Mouse (Mus musculus) forebrain, embryonic 15.5 days (tissue): Measurements from ENCODE around the gene Gmpr2. TPM values are rescaled to one million over a fixed set of nuclear protein-coding genes. Genes with fewer than 3 reads are reported as not detected.

Experiments
- ATAC-seq: fragments of 200-750 bp; cut with Nextera tagmentation; replicated peaks from 2 replicates; pipeline ENCODE4 v1.8.0; 2017; ENCODE audit warnings: mild to moderate bottlenecking, moderate TSS enrichment, moderate library complexity
- H3K27ac ChIP-seq: fragments of 300-500 bp; sonication (generic); replicated peaks from 2 replicates; pipeline ENCODE4 v1.5.1; 2015; ENCODE audit warnings: mild to moderate bottlenecking, inconsistent platforms
- H3K27me3 ChIP-seq: fragments of 300-500 bp; sonication (generic); 2 replicates; pipeline ENCODE4 v1.6.1; 2015; ENCODE audit warnings: inconsistent platforms
- H3K36me3 ChIP-seq: fragments of 300-500 bp; sonication (generic); 2 replicates; pipeline ENCODE4 v1.6.1; 2015; ENCODE audit warnings: mild to moderate bottlenecking, inconsistent platforms
- H3K4me1 ChIP-seq: fragments of 300-500 bp; sonication (generic); 2 replicates; pipeline ENCODE4 v1.6.1; 2015; ENCODE audit warnings: inconsistent platforms
- H3K4me2 ChIP-seq: fragments of 300-500 bp; sonication (generic); replicated peaks from 2 replicates; pipeline ENCODE4 v1.6.1; 2015; ENCODE audit warnings: mild to moderate bottlenecking, inconsistent platforms
- H3K4me3 ChIP-seq: fragments of 300-500 bp; sonication (generic); 2 replicates; pipeline ENCODE4 v1.5.1; 2015; ENCODE audit warnings: mild to moderate bottlenecking, inconsistent platforms
- H3K9ac ChIP-seq: fragments of 300-500 bp; sonication (generic); replicated peaks from 2 replicates; pipeline ENCODE4 v1.6.1; 2015; ENCODE audit warnings: mild to moderate bottlenecking, inconsistent platforms
- H3K9me3 ChIP-seq: fragments of 300-500 bp; sonication (generic); 2 replicates; pipeline ENCODE4 v1.6.1; 2016; ENCODE audit warnings: inconsistent platforms
- WGBS: fragments of 180-500 bp; shearing (Covaris S2); methylation state at CpG from one replicate; pipeline ENCODE4 v1.1.7; 2015; ENCODE audit warnings: mixed read lengths; 5-methylcytosine and 5-hydroxymethylcytosine counted together
- polyA plus RNA-seq: library from polyadenylated mRNA; unstranded; fragments of >200 nt; fragmentation: Nextera tagmentation; extraction: Ambion mirVana; gene quantifications from 2 replicates; pipeline ENCODE4 v1.2.1, GENCODE M21; 2015

The Gmpr2 gene
- 56.7 and 62.2 TPM in 2 replicates for polyA plus RNA-seq

- peak within 1 kb of the TSS; percentile 83 for H3K4me2 ChIP-seq
- peaks cover 21% of the 10 kb centered on the region for H3K36me3 ChIP-seq
- H3K4me1 ChIP-seq: peaks cover 34% of the 10 kb centered on the region
- no peaks in the 10 kb centered on the region for H3K27me3 ChIP-seq
- H3K9me3 ChIP-seq: no peaks in the 10 kb centered on the region
- peak; percentile 99 for ATAC-seq
- H3K9ac ChIP-seq: peak within 1 kb of the TSS; percentile 70
- peak within 1 kb of the TSS; percentile 90 for H3K27ac ChIP-seq
- peak within 1 kb of the TSS; percentile 70 for H3K4me3 ChIP-seq
- WGBS: under 1% methylated on average over 38 of the region's 38 CpGs
These were observed at the start of gene Gmpr2, which contains the start of gene Nedd8 for GRCm38 (mm10) chr14:55671833-55672740. Gene Gmpr2, plus strand, starts transcription at chr14:55671941. Gene Nedd8, minus strand, starts transcription at chr14:55672124.

- Histone ChIP-seq H3K4me3 (no peak overlapping the region), H3K4me2 (no peak overlapping the region), H3K27ac (no peak overlapping the region), H3K27me3 (no peaks in the 10 kb centered on the region), H3K9me3 (no peaks in the 10 kb centered on the region), H3K36me3 (peaks cover 80% of the 10 kb centered on the region), H3K4me1 (no peaks in the 10 kb centered on the region), H3K9ac (no peak overlapping the region)
- no peak for ATAC-seq
- 92% methylated on average over 27 of the region's 27 CpGs for WGBS
These were observed 43.5 kb upstream of the Gmpr2 start for GRCm38 (mm10) chr14:55628077-55628827.

GRCm38 (mm10) chr14:55629312-55629711, 42.4 kb upstream of the Gmpr2 start:
- WGBS: 49% methylated on average over 5 of the region's 5 CpGs
- H3K27ac ChIP-seq: no peak overlapping the region
- H3K27me3 ChIP-seq: no peaks in the 10 kb centered on the region
- no peaks in the 10 kb centered on the region for H3K9me3 ChIP-seq
- peaks cover 84% of the 10 kb centered on the region for H3K36me3 ChIP-seq
- no peak overlapping the region for H3K9ac ChIP-seq
- H3K4me2 ChIP-seq: no peak overlapping the region
- no peak overlapping the region for H3K4me3 ChIP-seq
- H3K4me1 ChIP-seq: peaks cover 3% of the 10 kb centered on the region
- ATAC-seq: no peak

GRCm38 (mm10) chr14:55634874-55635522, 36.7 kb upstream of the Gmpr2 start:
- peak; percentile 85 for ATAC-seq
- 4% methylated on average over 23 of the region's 23 CpGs for WGBS
- peaks cover 17% of the 10 kb centered on the region for H3K4me1 ChIP-seq

GRCm38 (mm10) chr14:55635523-55636007, 36.2 kb upstream of the Gmpr2 start, which contains the start of gene Ipo4:
Gene Ipo4, minus strand, starts transcription at chr14:55635957.
- peak within 1 kb of the TSS; percentile 89 for H3K27ac ChIP-seq
- peak within 1 kb of the TSS; percentile 77 for H3K4me3 ChIP-seq
- peak within 1 kb of the TSS; percentile 80 for H3K9ac ChIP-seq
- H3K36me3 ChIP-seq: peaks cover 67% of the 10 kb centered on the region
- peaks cover 17% of the 10 kb centered on the region for H3K4me1 ChIP-seq
- peak within 1 kb of the TSS; percentile 91 for H3K4me2 ChIP-seq
- H3K9me3 ChIP-seq: no peaks in the 10 kb centered on the region
- WGBS: 1% methylated on average over 33 of the region's 33 CpGs
- no peaks in the 10 kb centered on the region for H3K27me3 ChIP-seq
- peak; percentile 93 for ATAC-seq

More at GRCm38 (mm10) chr14:55634874-55635522, 36.7 kb upstream of the Gmpr2 start:
- Histone ChIP-seq H3K9ac (peak overlapping the region; percentile 80), H3K27me3 (no peaks in the 10 kb centered on the region), H3K9me3 (no peaks in the 10 kb centered on the region), H3K27ac (peak overlapping the region; percentile 89), H3K4me2 (peak overlapping the region; percentile 91), H3K36me3 (peaks cover 67% of the 10 kb centered on the region), H3K4me3 (peak overlapping the region; percentile 77)

- Histone ChIP-seq H3K9me3 (no peaks in the 10 kb centered on the region), H3K27me3 (no peaks in the 10 kb centered on the region), H3K9ac (no peak within 1 kb of the TSS), H3K4me2 (no peak within 1 kb of the TSS), H3K4me1 (peaks cover 25% of the 10 kb centered on the region), H3K36me3 (peaks cover 56% of the 10 kb centered on the region), H3K4me3 (no peak within 1 kb of the TSS), H3K27ac (no peak within 1 kb of the TSS)
- WGBS: 94% methylated on average over 9 of the region's 9 CpGs
- ATAC-seq: no peak
These were observed 33.9 kb upstream of the Gmpr2 start, which contains the start of gene Gm49378 for GRCm38 (mm10) chr14:55637795-55638194. Gene Gm49378, minus strand, starts transcription at chr14:55637895.

- WGBS: 98% methylated on average over 14 of the region's 14 CpGs
- Histone ChIP-seq H3K4me1 (peaks cover 28% of the 10 kb centered on the region), H3K9ac (no peak overlapping the region), H3K4me3 (no peak overlapping the region), H3K27ac (no peak overlapping the region), H3K9me3 (no peaks in the 10 kb centered on the region), H3K4me2 (no peak overlapping the region), H3K27me3 (no peaks in the 10 kb centered on the region), H3K36me3 (peaks cover 47% of the 10 kb centered on the region)
- ATAC-seq: no peak
These were observed 30.9 kb upstream of the Gmpr2 start for GRCm38 (mm10) chr14:55640816-55641215.

GRCm38 (mm10) chr14:55641291-55641690, 30.4 kb upstream of the Gmpr2 start:
- Histone ChIP-seq H3K27me3 (no peaks in the 10 kb centered on the region), H3K27ac (no peak overlapping the region), H3K4me3 (no peak overlapping the region), H3K4me2 (no peak overlapping the region), H3K9ac (no peak overlapping the region), H3K4me1 (peaks cover 23% of the 10 kb centered on the region), H3K9me3 (no peaks in the 10 kb centered on the region), H3K36me3 (peaks cover 45% of the 10 kb centered on the region)
- 97% methylated on average over 13 of the region's 13 CpGs for WGBS
- no peak for ATAC-seq

GRCm38 (mm10) chr14:55642679-55643059, 29.1 kb upstream of the Gmpr2 start:
- Histone ChIP-seq H3K36me3 (peaks cover 34% of the 10 kb centered on the region), H3K9me3 (no peaks in the 10 kb centered on the region), H3K4me2 (peak overlapping the region; percentile 76), H3K27me3 (no peaks in the 10 kb centered on the region), H3K27ac (peak overlapping the region; percentile 94), H3K4me3 (peak overlapping the region; percentile 71), H3K9ac (peak overlapping the region; percentile 86), H3K4me1 (peaks cover 22% of the 10 kb centered on the region)
- peak; percentile 57 for ATAC-seq
- WGBS: 20% methylated on average over 8 of the region's 8 CpGs

- Histone ChIP-seq H3K27me3 (no peaks in the 10 kb centered on the region), H3K4me1 (peaks cover 22% of the 10 kb centered on the region), H3K9ac (peak within 1 kb of the TSS; percentile 86), H3K4me3 (peak within 1 kb of the TSS; percentile 71), H3K9me3 (no peaks in the 10 kb centered on the region), H3K27ac (peak within 1 kb of the TSS; percentile 94), H3K36me3 (peaks cover 28% of the 10 kb centered on the region), H3K4me2 (peak within 1 kb of the TSS; percentile 76)
- WGBS: under 1% methylated on average over 83 of the region's 89 CpGs
- peak; percentile 92 for ATAC-seq
These were observed 28.5 kb upstream of the Gmpr2 start, which contains the start of gene Tm9sf1 for GRCm38 (mm10) chr14:55643060-55643907. Gene Tm9sf1, minus strand, starts transcription at chr14:55643806.
